Mouse (Mus musculus): Measurements from ENCODE around the gene Enpp7. TPM values are rescaled to one million over a fixed set of nuclear protein-coding genes. Genes with fewer than 3 reads are reported as not detected.

The Enpp7 gene
- total RNA-seq, 2 experiments from 2014 or later = not detected

GRCm38 (mm10) chr11:118992781-118993180 lies 4.8 kb downstream of the Enpp7 start:
- intact Hi-C loops (cut with DNase I) = no loop called here
- DNase-seq (ENCODE audit: low spot score) = no peak

- intact Hi-C loops (cut with DNase I) = no loop called here
- no peak for DNase-seq (ENCODE audit: low spot score)
Measured at GRCm38 (mm10) chr11:118995448-118995847, 7.5 kb downstream of the Enpp7 start.

- intact Hi-C loops (cut with DNase I) = no loop called here
- no peak for DNase-seq (ENCODE audit: low spot score)
Measured at GRCm38 (mm10) chr11:118997182-118997581, 9.2 kb downstream of the Enpp7 start.

GRCm38 (mm10) chr11:118998540-118999265 lies 10.7 kb downstream of the Enpp7 start:
- intact Hi-C loops (cut with DNase I) = loop anchor here (2.0 kb wide), 1 partner anchor 192 kb away; no protein-coding TSS in a partner anchor
- DNase-seq (ENCODE audit: low spot score) = peak; percentile 39

GRCm38 (mm10) chr11:118999361-118999804 lies 11.4 kb downstream of the Enpp7 start:
- DNase-seq (ENCODE audit: low spot score) = no peak
- intact Hi-C loops (cut with DNase I) = loop anchor here (2.0 kb wide), 1 partner anchor 191 kb away; no protein-coding TSS in a partner anchor

GRCm38 (mm10) chr11:119000877-119001276 lies 12.9 kb downstream of the Enpp7 start:
- intact Hi-C loops (cut with DNase I) = no loop called here
- DNase-seq (ENCODE audit: low spot score) = no peak

- DNase-seq (ENCODE audit: low spot score) = no peak
- intact Hi-C loops (cut with DNase I) = no loop called here
Measured at GRCm38 (mm10) chr11:119001493-119002128, 13.6 kb downstream of the Enpp7 start.

- no peak for DNase-seq (ENCODE audit: low spot score)
- intact Hi-C loops (cut with DNase I) = no loop called here
Measured at GRCm38 (mm10) chr11:119005547-119006275, 17.7 kb downstream of the Enpp7 start.

GRCm38 (mm10) chr11:119006462-119006861 lies 18.5 kb downstream of the Enpp7 start:
- DNase-seq (ENCODE audit: low spot score) = no peak

GRCm38 (mm10) chr11:119007461-119008456 lies 19.8 kb downstream of the Enpp7 start:
- DNase-seq (ENCODE audit: low spot score) = no peak
- intact Hi-C loops (cut with DNase I) = no loop called here

More at GRCm38 (mm10) chr11:119006462-119006861, 18.5 kb downstream of the Enpp7 start:
- intact Hi-C loops (cut with DNase I) = no loop called here

- intact Hi-C loops (cut with DNase I) = no loop called here
- DNase-seq (ENCODE audit: low spot score) = no peak
Measured at GRCm38 (mm10) chr11:119014455-119014854, 26.5 kb downstream of the Enpp7 start.

GRCm38 (mm10) chr11:119017506-119017905 lies 29.5 kb downstream of the Enpp7 start:
- DNase-seq (ENCODE audit: low spot score) = no peak
- intact Hi-C loops (cut with DNase I) = no loop called here

- intact Hi-C loops (cut with DNase I) = no loop called here
- no peak for DNase-seq (ENCODE audit: low spot score)
Measured at GRCm38 (mm10) chr11:119021180-119021579, 33.2 kb downstream of the Enpp7 start.

- DNase-seq (ENCODE audit: low spot score) = no peak
- intact Hi-C loops (cut with DNase I) = no loop called here
Measured at GRCm38 (mm10) chr11:119022068-119022894, 34.3 kb downstream of the Enpp7 start.

- intact Hi-C loops (cut with DNase I) = no loop called here
- DNase-seq (ENCODE audit: low spot score) = peak; percentile 78
Measured at GRCm38 (mm10) chr11:119022895-119023615, 35.1 kb downstream of the Enpp7 start, which contains the start of gene Cbx2. Gene Cbx2, plus strand, starts transcription at chr11:119022962.

- intact Hi-C loops (cut with DNase I) = no loop called here
- DNase-seq (ENCODE audit: low spot score) = no peak
Measured at GRCm38 (mm10) chr11:119023616-119023980, 35.6 kb downstream of the Enpp7 start.

- intact Hi-C loops (cut with DNase I) = no loop called here
- DNase-seq (ENCODE audit: low spot score) = no peak
Measured at GRCm38 (mm10) chr11:119024260-119024659, 36.3 kb downstream of the Enpp7 start.

GRCm38 (mm10) chr11:119026203-119026602 lies 38.2 kb downstream of the Enpp7 start:
- intact Hi-C loops (cut with DNase I) = no loop called here
- DNase-seq (ENCODE audit: low spot score) = peak; percentile 63
